Mouse (Mus musculus): ENCODE measurements at regions not wholly inside any gene's neighbourhood (a gene's known extent, or its start where the extent isn't known, plus 50 kb on each side); places are given as distances from the start of the nearest gene placed in this dataset.

DNA sequence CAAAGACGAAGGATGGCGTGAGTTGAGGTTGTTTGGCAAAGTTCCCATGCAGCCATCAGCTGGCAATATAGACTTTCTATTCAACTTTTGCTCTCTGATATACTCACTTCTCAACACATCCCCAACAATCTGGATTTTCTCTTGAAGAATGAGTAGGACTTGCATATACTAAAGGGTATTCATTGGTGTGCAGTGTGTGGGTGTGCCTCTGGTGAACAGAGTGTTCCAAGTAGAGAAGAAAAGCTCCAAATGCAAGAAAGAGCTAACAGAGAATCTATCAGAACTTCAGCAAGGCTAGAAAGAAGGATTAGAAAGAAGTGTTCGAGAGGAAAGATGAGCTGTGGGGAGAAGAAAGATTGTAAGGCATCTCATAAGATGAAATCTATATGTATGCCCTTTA, 302.4 kb downstream of the Gpd2 start:
- no peak for TF ChIP-seq CTCF (IDR thresholded peaks at IDR 0.05; ENCODE audit: low read depth)
- no peak for TF ChIP-seq EP300 (IDR thresholded peaks at IDR 0.05; ENCODE audit: low read depth)

Measured in liver, embryonic 14.5 days (tissue).